Mouse (Mus musculus): ENCODE data around the gene Nxf1. TPM values are rescaled to one million over a fixed set of nuclear protein-coding genes. Genes with fewer than 3 reads are reported as not detected.
"Not testable (repeated sequence)": the region's sequence is repeated elsewhere in the genome, so short reads cannot be mapped to it uniquely, and the experiment has no call there.

Nxf1 gene
- total and polyA plus RNA-seq, 3 experiments = 122 to 296 (median 231) TPM

GRCm38 (mm10) chr19:8728335-8729099 lies 28.4 kb upstream of the Nxf1 start:
- peaks cover 9 to 22% of the 10 kb centered on the region in 2 experiments for H3K36me3 ChIP-seq (ENCODE audit: control insufficient read depth in 1 of 2, insufficient read depth in 2 of 2, low read length in 2 of 2)
- H3K27ac ChIP-seq (ENCODE audit: control insufficient read depth, low read depth, low read length) = 0 out of 2 replicates have a peak overlapping the region, but pooled peaks have one; percentile 34
- H3K9ac ChIP-seq (ENCODE audit: control insufficient read depth, low read depth, low read length, poor library complexity, severe bottlenecking); H3K4me3 ChIP-seq (ENCODE audit: control insufficient read depth in 1 of 2, insufficient read depth in 1 of 2, low read depth in 2 of 2, low read length in 2 of 2); H3K27me3 ChIP-seq (ENCODE audit: control insufficient read depth in 1 of 2, insufficient read depth in 2 of 2, low read length in 2 of 2); H3K9me3 ChIP-seq (replicated peaks; ENCODE audit: insufficient read depth, low read length); H3K4me1 ChIP-seq (ENCODE audit: control insufficient read depth in 1 of 2, insufficient read depth in 2 of 2, low read length in 2 of 2): not testable (repeated sequence)
- peak; percentile 79 for DNase-seq (ENCODE audit: low read depth, low spot score)
- H3K79me2 ChIP-seq (ENCODE audit: control insufficient read depth, insufficient read depth, low read length, poor library complexity) = peaks cover 24% of the 10 kb centered on the region
- TF ChIP-seq MYB (IDR thresholded peaks at IDR 0.05; ENCODE audit: low read depth, low read length) (0 out of 2 replicates have a peak, but pooled peaks have one; percentile 28), SIN3A (IDR thresholded peaks at IDR 0.05; ENCODE audit: low read length) (0 out of 2 replicates have a peak, but pooled peaks have one; percentile 38), CHD2 (IDR thresholded peaks at IDR 0.05; ENCODE audit: low read length) (peak; percentile 65), NELFE (IDR thresholded peaks at IDR 0.05; ENCODE audit: low read depth, low read length) (0 out of 2 replicates have a peak, but pooled peaks have one; percentile 21), ZNF384 (IDR thresholded peaks at IDR 0.05; ENCODE audit: low read depth, low read length) (peak; percentile 46; the same call in 1 of the 2 replicates), TBP (IDR thresholded peaks at IDR 0.05; ENCODE audit: low read depth, low read length) (0 out of 2 replicates have a peak, but pooled peaks have one; percentile 25), SMC3 (IDR thresholded peaks at IDR 0.05; ENCODE audit: low read depth, low read length) (0 out of 2 replicates have a peak, but pooled peaks have one; percentile 10), ZMIZ1 (IDR thresholded peaks at IDR 0.05; ENCODE audit: low read depth, low read length) (peak; percentile 72; the same call in 1 of the 2 replicates), POLR2A (IDR thresholded peaks at IDR 0.05; ENCODE audit: control insufficient read depth in 1 of 2, insufficient read depth in 1 of 2, low read depth in 1 of 2, low read length in 2 of 2, poor library complexity in 1 of 2) (peak in 1 of 2 experiments; percentile 57; a peak in 2 of 4 replicates), BHLHE40 (IDR thresholded peaks at IDR 0.05; ENCODE audit: borderline replicate concordance, low read depth, low read length) (0 out of 2 replicates have a peak, but pooled peaks have one; percentile 9), POLR2AphosphoS5 (IDR thresholded peaks at IDR 0.05; ENCODE audit: borderline replicate concordance, low read depth, low read length) (peak; percentile 50; the same call in 1 of the 2 replicates), POLR2AphosphoS2 (IDR thresholded peaks at IDR 0.05; ENCODE audit: low read length) (peak; percentile 99)

DNA sequence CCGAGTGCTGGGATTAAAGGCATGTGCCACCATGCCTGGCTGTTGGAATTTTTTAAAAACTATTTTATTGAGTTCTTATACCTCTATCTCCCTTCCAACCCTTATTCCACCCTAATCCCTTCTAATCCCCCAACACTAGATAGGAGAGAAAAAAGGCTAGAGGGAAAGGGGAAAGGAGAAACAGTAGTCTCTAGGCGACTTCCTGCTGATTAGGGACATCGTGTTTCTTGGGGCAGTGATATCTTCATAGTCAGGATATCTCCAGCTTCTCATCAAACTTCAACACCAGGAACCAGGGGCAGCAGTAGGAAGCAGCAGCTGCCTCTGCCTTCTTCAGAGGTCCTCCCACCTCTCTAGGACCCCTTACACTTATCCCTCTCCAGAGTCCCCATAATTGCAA lies 22.5 kb upstream of the Nxf1 start:
- Histone ChIP-seq H3K27ac (ENCODE audit: control insufficient read depth, low read depth, low read length) (no peak overlapping the region), H3K36me3 (ENCODE audit: control insufficient read depth in 1 of 2, insufficient read depth in 2 of 2, low read length in 2 of 2) (peaks cover 5 to 16% of the 10 kb centered on the region in 2 experiments), H3K79me2 (ENCODE audit: control insufficient read depth, insufficient read depth, low read length, poor library complexity) (peaks cover 19% of the 10 kb centered on the region), H3K9me3 (replicated peaks; ENCODE audit: insufficient read depth, low read length) (no peaks in the 10 kb centered on the region), H3K4me3 (ENCODE audit: control insufficient read depth in 1 of 2, insufficient read depth in 1 of 2, low read depth in 2 of 2, low read length in 2 of 2) (no peak overlapping the region), H3K27me3 (ENCODE audit: control insufficient read depth in 1 of 2, insufficient read depth in 2 of 2, low read length in 2 of 2) (no peaks in the 10 kb centered on the region), H3K9ac (ENCODE audit: control insufficient read depth, low read depth, low read length, poor library complexity, severe bottlenecking) (no peak overlapping the region), H3K4me1 (ENCODE audit: control insufficient read depth in 1 of 2, insufficient read depth in 2 of 2, low read length in 2 of 2) (peaks cover 7 to 12% of the 10 kb centered on the region in 2 experiments)
- DNase-seq (ENCODE audit: low read depth, low spot score) = peak; percentile 50
- TF ChIP-seq MYC (IDR thresholded peaks at IDR 0.05; ENCODE audit: low read depth, low read length) (no peak), POLR2AphosphoS2 (IDR thresholded peaks at IDR 0.05; ENCODE audit: low read length) (no peak), E2F4 (IDR thresholded peaks at IDR 0.05; ENCODE audit: borderline replicate concordance, low read depth, low read length) (no peak), TCF12 (IDR thresholded peaks at IDR 0.05; ENCODE audit: low read depth, low read length) (peak; percentile 36; the same call in 1 of the 2 replicates), POLR2A (IDR thresholded peaks at IDR 0.05; ENCODE audit: control insufficient read depth in 1 of 2, insufficient read depth in 1 of 2, low read depth in 1 of 2, low read length in 2 of 2, poor library complexity in 1 of 2) (no peak), GATA1 (IDR thresholded peaks at IDR 0.05; ENCODE audit: low read depth, low read length) (peak; percentile 70), ETS1 (IDR thresholded peaks at IDR 0.05; ENCODE audit: low read depth, low read length) (no peak), MXI1 (IDR thresholded peaks at IDR 0.05; ENCODE audit: low read depth, low read length) (peak; percentile 33; the same call in 1 of the 2 replicates), BHLHE40 (IDR thresholded peaks at IDR 0.05; ENCODE audit: borderline replicate concordance, low read depth, low read length) (no peak), SMC3 (IDR thresholded peaks at IDR 0.05; ENCODE audit: low read depth, low read length) (no peak), KAT2A (conservative IDR thresholded peaks at IDR 0.05; ENCODE audit: low read depth, low read length) (no peak), USF2 (IDR thresholded peaks at IDR 0.05; ENCODE audit: borderline replicate concordance in 1 of 2, insufficient read depth in 1 of 2, low read depth in 1 of 2, low read length in 2 of 2) (no peak), ZC3H11A (IDR thresholded peaks at IDR 0.05; ENCODE audit: low read depth, low read length) (no peak), ZMIZ1 (IDR thresholded peaks at IDR 0.05; ENCODE audit: low read depth, low read length) (no peak), NELFE (IDR thresholded peaks at IDR 0.05; ENCODE audit: low read depth, low read length) (no peak), TAL1 (IDR thresholded peaks at IDR 0.05; ENCODE audit: low read length) (peak; percentile 48), POLR2AphosphoS5 (IDR thresholded peaks at IDR 0.05; ENCODE audit: borderline replicate concordance, low read depth, low read length) (no peak), ZKSCAN1 (IDR thresholded peaks at IDR 0.05; ENCODE audit: low read depth, low read length) (no peak), CHD1 (IDR thresholded peaks at IDR 0.05; ENCODE audit: low read depth, low read length) (no peak), MYB (IDR thresholded peaks at IDR 0.05; ENCODE audit: low read depth, low read length) (no peak), CHD2 (IDR thresholded peaks at IDR 0.05; ENCODE audit: low read length) (no peak), EP300 (IDR thresholded peaks at IDR 0.05; ENCODE audit: low read depth in 1 of 2, low read length in 2 of 2) (peak; percentile 59 to 60; a peak in 3 of 4 replicates), CTCF (IDR thresholded peaks at IDR 0.05 in 2 of 3, conservative IDR thresholded peaks at IDR 0.05 in 1 of 3; ENCODE audit: control insufficient read depth in 1 of 3, insufficient read depth in 1 of 3, low read depth in 2 of 3, low read length in 3 of 3, poor library complexity in 1 of 3, severe bottlenecking in 1 of 3) (no peak), SIN3A (IDR thresholded peaks at IDR 0.05; ENCODE audit: low read length) (0 out of 2 replicates have a peak, but pooled peaks have one; percentile 42), MAZ (IDR thresholded peaks at IDR 0.05; ENCODE audit: low read depth, low read length) (no peak)

All from MEL (cell line).